Mouse (Mus musculus) kidney, postnatal 0 days (tissue): ENCODE results near the gene Ttll6. TPM values are rescaled to one million over a fixed set of nuclear protein-coding genes. Genes with fewer than 3 reads are reported as not detected.

Source experiments
- ATAC-seq: fragments of 200-750 bp; cut with Nextera tagmentation; replicated peaks from 2 replicates; pipeline ENCODE4 v1.8.0; 2017; ENCODE audit warnings: low read depth, moderate number of reproducible peaks, moderate TSS enrichment, moderate library complexity; ENCODE audit not compliant: low FRiP score
- DNase-seq: peaks from one replicate; pipeline ENCODE4 v3.0.0-alpha.2; 2016; ENCODE audit warnings: low spot score
- H3K27ac ChIP-seq: fragments of 300-500 bp; sonication (generic); 2 replicates; pipeline ENCODE4 v1.5.1; 2014; ENCODE audit warnings: mild to moderate bottlenecking
- H3K27me3 ChIP-seq: fragments of 300-500 bp; sonication (generic); 2 replicates; pipeline ENCODE4 v1.6.1; 2014; ENCODE audit warnings: low read length, mixed read lengths; ENCODE audit not compliant: insufficient read depth
- H3K36me3 ChIP-seq: fragments of 300-500 bp; sonication (generic); 2 replicates; pipeline ENCODE4 v1.6.1; 2014; ENCODE audit warnings: low read length, mixed read lengths; ENCODE audit not compliant: insufficient read depth
- H3K4me1 ChIP-seq: fragments of 300-500 bp; sonication (generic); replicated peaks from 2 replicates; pipeline ENCODE4 v1.6.1; 2014; ENCODE audit warnings: antibody characterized with exemption, low read length, mixed read lengths; ENCODE audit not compliant: insufficient read depth
- H3K4me2 ChIP-seq: fragments of 300-500 bp; sonication (generic); 2 replicates; pipeline ENCODE4 v1.6.1; 2014; ENCODE audit warnings: mild to moderate bottlenecking, low read length, moderate library complexity, mixed read lengths
- H3K4me3 ChIP-seq: fragments of 300-500 bp; sonication (generic); replicated peaks from 2 replicates; pipeline ENCODE4 v1.5.1; 2014; ENCODE audit warnings: low read depth, low read length
- H3K9ac ChIP-seq: fragments of 300-500 bp; sonication (generic); 2 replicates; pipeline ENCODE4 v1.6.1; 2014; ENCODE audit warnings: low read depth, low read length
- H3K9me3 ChIP-seq: fragments of 300-500 bp; sonication (generic); replicated peaks from 2 replicates; pipeline ENCODE4 v1.6.1; 2016; ENCODE audit warnings: low read length, inconsistent platforms, mixed read lengths
- CTCF ChIP-seq: IDR thresholded peaks from 2 replicates; pipeline ENCODE4 v1.5.1; 2016; ENCODE audit warnings: antibody characterized with exemption, low read depth, mild to moderate bottlenecking, moderate library complexity
- WGBS: fragments of 180-500 bp; shearing (Covaris S2); extraction: QIAGEN DNeasy Blood & Tissue Kit; methylation state at CpG from one replicate; pipeline ENCODE4 v1.1.7; 2014; 5-methylcytosine and 5-hydroxymethylcytosine counted together
- polyA plus RNA-seq: library from polyadenylated mRNA; unstranded; fragments of >200 nt; fragmentation: Nextera tagmentation; extraction: Ambion mirVana; gene quantifications from 2 replicates; pipeline ENCODE4 v1.2.1, GENCODE M21; 2015

Ttll6 gene
- polyA plus RNA-seq, 1 experiment from 2014 or later, result 0.04 TPM

GRCm38 (mm10) chr11:96198642-96199041, 65.1 kb downstream of the Ttll6 start:
- no peak overlapping the region for H3K9ac ChIP-seq
- no peak overlapping the region for H3K4me3 ChIP-seq
- ATAC-seq (no peak), DNase-seq (peak; percentile 73)
- peaks cover 91% of the 10 kb centered on the region for H3K27me3 ChIP-seq
- no peaks in the 10 kb centered on the region for H3K9me3 ChIP-seq
- no peak overlapping the region for H3K4me2 ChIP-seq
- TF ChIP-seq CTCF, result peak; percentile 60
- no peaks in the 10 kb centered on the region; the same call in 1 of the 2 replicates for H3K4me1 ChIP-seq
- H3K27ac ChIP-seq, result no peak overlapping the region
- H3K36me3 ChIP-seq, result no peaks in the 10 kb centered on the region
- WGBS, result 1% methylated on average over 12 of the region's 12 CpGs

- ATAC-seq (no peak), DNase-seq (no peak)
- no peaks in the 10 kb centered on the region for H3K36me3 ChIP-seq
- WGBS, result 2% methylated on average over 22 of the region's 22 CpGs
- H3K4me1 ChIP-seq, result no peaks in the 10 kb centered on the region
- H3K4me2 ChIP-seq, result no peak overlapping the region
- no peak for TF ChIP-seq CTCF
- H3K9ac ChIP-seq, result no peak overlapping the region
- no peak overlapping the region for H3K27ac ChIP-seq
- no peak overlapping the region for H3K4me3 ChIP-seq
- peaks cover 91% of the 10 kb centered on the region for H3K27me3 ChIP-seq
- H3K9me3 ChIP-seq, result no peaks in the 10 kb centered on the region
These were observed 65.8 kb downstream of the Ttll6 start for GRCm38 (mm10) chr11:96199181-96200086.

DNA sequence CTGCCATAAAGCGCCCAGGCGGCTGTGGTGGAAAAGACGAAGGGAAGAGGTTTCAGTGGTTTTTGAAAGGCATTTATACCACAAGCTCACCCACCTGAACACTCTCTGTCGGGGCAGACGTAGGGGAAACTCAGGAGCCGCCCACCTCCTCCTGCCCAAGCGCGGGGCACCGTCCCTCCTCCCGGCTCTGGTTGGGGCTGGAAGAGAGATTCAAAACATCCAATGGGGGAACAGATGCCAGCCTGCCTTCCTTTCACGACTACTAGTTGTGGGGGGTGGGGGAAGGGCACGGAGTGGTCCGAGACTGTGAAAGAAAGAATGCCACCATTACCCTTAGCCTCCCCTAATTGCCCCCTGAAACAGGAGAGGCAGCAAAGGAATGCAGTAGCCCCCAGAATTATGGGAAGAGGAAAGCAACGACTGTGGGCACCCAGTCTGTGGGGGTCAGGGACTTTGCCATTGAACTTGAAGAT, 66.6 kb downstream of the Ttll6 start:
- Histone ChIP-seq H3K4me3 (no peak overlapping the region), H3K4me1 (no peaks in the 10 kb centered on the region), H3K4me2 (no peak overlapping the region), H3K27me3 (peaks cover 84% of the 10 kb centered on the region), H3K9ac (no peak overlapping the region), H3K9me3 (no peaks in the 10 kb centered on the region), H3K27ac (no peak overlapping the region), H3K36me3 (no peaks in the 10 kb centered on the region)
- 2% methylated on average over 14 of the region's 14 CpGs for WGBS
- no peak for ATAC-seq
- DNase-seq, result no peak
- TF ChIP-seq CTCF, result no peak

DNA sequence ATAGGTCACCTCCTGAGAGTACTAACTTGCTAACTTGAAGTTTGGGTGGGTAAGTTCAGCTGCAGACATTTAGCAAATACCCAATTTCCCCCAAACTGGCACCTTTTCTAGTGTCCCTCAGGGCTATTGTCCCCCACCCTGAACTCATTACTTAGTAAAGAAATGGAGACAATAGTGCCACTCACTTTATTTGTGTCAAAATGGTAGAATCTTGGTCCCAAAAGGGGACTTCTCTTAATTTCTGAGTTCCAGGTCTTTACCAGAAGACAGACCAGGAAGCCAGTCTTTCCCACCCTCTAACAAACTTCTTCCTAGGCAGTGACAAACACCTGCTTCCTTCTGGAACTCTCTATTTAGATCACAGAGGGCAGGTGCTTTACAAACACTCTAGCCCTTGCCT, 68.2 kb downstream of the Ttll6 start:
- Histone ChIP-seq H3K4me2 (no peak overlapping the region), H3K36me3 (no peaks in the 10 kb centered on the region), H3K4me1 (no peaks in the 10 kb centered on the region), H3K9ac (no peak overlapping the region), H3K9me3 (no peaks in the 10 kb centered on the region), H3K27ac (no peak overlapping the region), H3K4me3 (no peak overlapping the region), H3K27me3 (peaks cover 82% of the 10 kb centered on the region)
- DNase-seq (no peak), ATAC-seq (no peak)
- TF ChIP-seq CTCF, result no peak

DNA sequence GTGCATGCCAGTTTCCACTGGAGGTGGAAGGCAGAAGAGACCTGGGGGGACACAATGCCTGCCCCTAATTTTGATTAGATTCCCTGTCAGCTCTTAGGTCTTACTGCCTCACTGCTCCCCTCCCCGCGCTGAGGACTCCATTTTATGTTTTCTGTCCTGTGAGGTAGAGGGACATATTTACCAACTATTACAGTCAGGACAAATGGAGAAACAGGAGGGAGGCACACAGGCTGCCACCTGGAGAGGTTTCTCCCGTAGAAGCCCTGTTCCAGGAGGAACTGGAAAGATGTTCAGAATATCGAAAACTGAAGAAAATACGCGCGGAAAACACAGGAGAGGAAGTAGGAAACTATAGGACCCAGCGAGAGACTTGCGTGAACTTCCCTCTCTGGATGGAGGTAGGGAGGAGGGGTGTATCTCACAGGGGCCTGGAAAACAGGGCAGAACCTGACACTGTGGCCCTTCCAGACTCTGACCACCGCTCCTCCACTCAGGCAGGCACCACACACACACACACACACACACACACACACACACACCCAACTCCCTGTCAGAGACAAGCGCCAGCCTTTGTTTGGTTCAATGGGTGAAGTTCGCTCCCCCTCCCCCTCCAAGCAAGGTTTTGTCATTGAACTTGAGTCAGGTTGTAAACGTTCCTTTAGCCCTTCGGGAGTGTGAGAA, 69.0 kb downstream of the Ttll6 start:
- Histone ChIP-seq H3K36me3 (no peaks in the 10 kb centered on the region), H3K9ac (no peak overlapping the region), H3K4me3 (no peak overlapping the region), H3K27ac (no peak overlapping the region), H3K4me2 (no peak overlapping the region), H3K4me1 (no peaks in the 10 kb centered on the region), H3K9me3 (no peaks in the 10 kb centered on the region), H3K27me3 (peaks cover 82% of the 10 kb centered on the region)
- no peak for ATAC-seq
- no peak for TF ChIP-seq CTCF
- WGBS, result 4% methylated on average over 14 of the region's 14 CpGs
- DNase-seq, result no peak

GRCm38 (mm10) chr11:96203182-96203788, 69.7 kb downstream of the Ttll6 start:
- no peak overlapping the region for H3K27ac ChIP-seq
- H3K4me1 ChIP-seq, result no peaks in the 10 kb centered on the region
- peak overlapping the region; percentile 4; the same call in 1 of the 2 replicates for H3K4me3 ChIP-seq
- H3K9me3 ChIP-seq, result no peaks in the 10 kb centered on the region
- WGBS, result 2% methylated on average over 37 of the region's 37 CpGs
- no peak for ATAC-seq
- no peaks in the 10 kb centered on the region for H3K36me3 ChIP-seq
- peaks cover 82% of the 10 kb centered on the region for H3K27me3 ChIP-seq
- H3K9ac ChIP-seq, result no peak overlapping the region
- peak overlapping the region; percentile 23; the same call in 1 of the 2 replicates for H3K4me2 ChIP-seq
- no peak for DNase-seq
- no peak for TF ChIP-seq CTCF
